Mouse (Mus musculus) liver, adult 10 weeks (tissue): ENCODE results near the gene Pbld2. TPM values are rescaled to one million over a fixed set of nuclear protein-coding genes. Genes with fewer than 3 reads are reported as not detected.

Experiments
- polyA plus RNA-seq: library from polyadenylated mRNA; stranded (reverse); fragments of 350-450 nt; fragmentation: Illumina TruSeq; extraction: RNeasy Lipid Tissue Mini Kit (QIAGEN cat#74804); gene quantifications from one replicate; pipeline ENCODE4 v1.2.3, GENCODE M21; 2014; ENCODE audit warnings: low read depth, low replicate concordance

Gene Pbld2
- polyA plus RNA-seq: 103 TPM

GRCm38 (mm10) chr10:63023749-63024579 lies at the start of gene Pbld2, which contains the start of gene Hnrnph3:
TSS of gene Pbld2 (plus strand) at chr10:63024315.
TSS of gene Hnrnph3 (minus strand) at chr10:63024217.

GRCm38 (mm10) chr10:62980039-62980954 lies 43.8 kb upstream of the Pbld2 start, which contains the start of gene Rufy2:
TSS of gene Rufy2 (plus strand) at chr10:62980223.

GRCm38 (mm10) chr10:63059862-63060261 lies 35.7 kb downstream of the Pbld2 start, which contains the start of gene Pbld1:
TSS of gene Pbld1 (plus strand) at chr10:63060162.

GRCm38 (mm10) chr10:63099521-63099920 lies 75.4 kb downstream of the Pbld2 start, which contains the start of gene Atoh7:
TSS of gene Atoh7 (plus strand) at chr10:63099651.

Other genes starting within 250 kb of the Pbld2 start
- 56.8 TPM for gene Ccar1, start 232.0 kb upstream of the Pbld2 start, polyA plus RNA-seq
- 0.08 TPM for gene Tet1, start 115.3 kb upstream of the Pbld2 start, polyA plus RNA-seq
- 81.7 TPM for gene Slc25a16, start 103.7 kb upstream of the Pbld2 start, polyA plus RNA-seq
- 7.8 TPM for gene Dna2, start 77.3 kb upstream of the Pbld2 start, polyA plus RNA-seq
- 5.6 TPM for gene Rufy2, start 44.1 kb upstream of the Pbld2 start, polyA plus RNA-seq
- gene Hnrnph3, start 98 bp upstream of the Pbld2 start, polyA plus RNA-seq: 43.9 TPM
- gene Pbld1, start 35.8 kb downstream of the Pbld2 start, polyA plus RNA-seq: 110 TPM
- not detected for gene Atoh7, start 75.3 kb downstream of the Pbld2 start, polyA plus RNA-seq
- not detected for gene Mypn, start 179.6 kb downstream of the Pbld2 start, polyA plus RNA-seq
- 133 TPM for gene Herc4, start 219.5 kb downstream of the Pbld2 start, polyA plus RNA-seq